Comparison of ENCODE assay signal across 14 mouse cellular contexts in genomic region chr11:83544214-83544613, GRCm38 (mm10). TPM values are rescaled to one million over a fixed set of nuclear protein-coding genes. Genes with fewer than 3 reads are reported as not detected.
A peak's percentile ranks its signal among the peaks of the same experiment; 100 is the strongest.
DNase-seq lines count a peak whose midpoint lies in the region; ATAC-seq lines count a peak whose summit lies in the region.
"Had no signal": no experiment of that assay in that cellular context is flagged by ENCODE, and none has a peak within 500 bp of the region (broad histone marks: within the 10 kb centered on the region; RNA-seq: fewer than 3 reads in every experiment).

No protein-coding gene starts in this region.

- peak; percentile 41 for DNase-seq in layer of hippocampus, adult 9-11 months
- no peak for DNase-seq in layer of hippocampus, postnatal 25 days (ENCODE audit: extremely low spot score in 1 of 2, low spot score in 1 of 2)
- peak; percentile 46 for DNase-seq in 3T3-L1 (ENCODE audit: low read depth, low spot score)
- DNase-seq in adipocyte (ENCODE audit: low spot score), result peak; percentile 56
- DNase-seq in right cerebral cortex, postnatal 36 days (ENCODE audit: low spot score in 2 of 2), result no peak
- DNase-seq in neural tube, embryonic 10.5 days (ENCODE audit: extremely low spot score, low spot score), result no peak
- DNase-seq: cerebellum, adult 2 months; embryo, embryonic 11 days; kidney, postnatal 10 days; layer of hippocampus, postnatal 36 days; left cerebral cortex, postnatal 4 days had no signal

- ATAC-seq in megakaryocyte, adult 5-6 weeks (ENCODE audit: poor library complexity, severe bottlenecking), result peak; percentile 88
- no peak for ATAC-seq in frontal cortex, adult (ENCODE audit: low TSS enrichment)
- ATAC-seq: midbrain, embryonic 13.5 days had no signal

RNA-seq across cellular contexts. Expression of gene Ccl5, which starts 13.9 kb away (rescaled TPM):
- not detected for total RNA-seq in layer of hippocampus, postnatal 25 days (2021)
- total RNA-seq in megakaryocyte, adult 5-6 weeks (2015), result 32.1 and 70.7 TPM in 2 replicates
- 7.2 and 11.1 TPM in 2 replicates for total RNA-seq in megakaryocyte, adult 5-6 weeks (2017)
- total RNA-seq: layer of hippocampus, postnatal 36 days; left cerebral cortex, postnatal 4 days had no signal

RNA-seq across cellular contexts. Expression of gene Heatr9, which starts 22.2 kb away (rescaled TPM):
- not detected for total RNA-seq in layer of hippocampus, postnatal 25 days (2021)
- not detected in 2 replicates for total RNA-seq in megakaryocyte, adult 5-6 weeks (2015)
- total RNA-seq in megakaryocyte, adult 5-6 weeks (2017), result not detected in 2 replicates
- total RNA-seq: layer of hippocampus, postnatal 36 days; left cerebral cortex, postnatal 4 days had no signal

RNA-seq across cellular contexts. Expression of gene Ccl9, which starts 34.2 kb away (rescaled TPM):
- 1 to 10 TPM; 3.9 to 5.1 TPM for total RNA-seq in layer of hippocampus, postnatal 25 days (2021)
- total RNA-seq in megakaryocyte, adult 5-6 weeks (2015), result 447 and 459 TPM in 2 replicates
- total RNA-seq in megakaryocyte, adult 5-6 weeks (2017), result 282 and 303 TPM in 2 replicates

RNA-seq across cellular contexts. Expression of gene Ccl6, which starts 48.7 kb away (rescaled TPM):
- 1 to 10 TPM; 1.7 to 2.5 TPM for total RNA-seq in layer of hippocampus, postnatal 25 days (2021)
- total RNA-seq in megakaryocyte, adult 5-6 weeks (2015), result 916 and 950 TPM in 2 replicates
- 592 and 639 TPM in 2 replicates for total RNA-seq in megakaryocyte, adult 5-6 weeks (2017)

Comparison
In these comparisons a context has a peak if more than half of its experiments do, and no peak if none do; other contexts are left out.
1. DNase-seq: peak in layer of hippocampus, adult 9-11 months (single experiment), 3T3-L1 (single experiment) and adipocyte (single experiment); none in layer of hippocampus, postnatal 25 days (0 of 2), right cerebral cortex, postnatal 36 days (0 of 2) and neural tube, embryonic 10.5 days (single experiment).
2. RNA of gene Ccl5, which starts 13.9 kb away (total RNA-seq): 7.2 to 70.7 TPM in megakaryocyte, adult 5-6 weeks; not detected in layer of hippocampus, postnatal 25 days; every median in the first group is over 4 times any median in the second.
3. RNA of gene Ccl9, which starts 34.2 kb away (total RNA-seq): 282 to 459 TPM in megakaryocyte, adult 5-6 weeks; 3.9 to 5.1 TPM in layer of hippocampus, postnatal 25 days; every median in the first group is over 10 times any median in the second.